Mouse (Mus musculus) small intestine, adult 2 months (tissue): Measurements from ENCODE around the gene Vmn2r66. TPM values are rescaled to one million over a fixed set of nuclear protein-coding genes. Genes with fewer than 3 reads are reported as not detected.

Source experiments
- H3K27ac ChIP-seq: fragments of 200-500 bp; 2 replicates; pipeline ENCODE4 v1.5.1; 2012; ENCODE audit warnings: low read depth, low read length, control low read depth, inconsistent platforms; ENCODE audit not compliant: insufficient read depth
- H3K27me3 ChIP-seq: fragments of 200-500 bp; 2 replicates; pipeline ENCODE4 v1.6.1; 2012; ENCODE audit warnings: mild to moderate bottlenecking, moderate library complexity, low read length, inconsistent platforms; ENCODE audit not compliant: control insufficient read depth, insufficient read depth
- H3K36me3 ChIP-seq: fragments of 200-500 bp; 2 replicates; pipeline ENCODE4 v1.6.1; 2012; ENCODE audit warnings: mild to moderate bottlenecking, low read length, control low read depth, inconsistent platforms; ENCODE audit not compliant: control insufficient read depth, insufficient read depth
- H3K4me1 ChIP-seq: fragments of 200-500 bp; 2 replicates; pipeline ENCODE4 v1.6.1; 2012; ENCODE audit warnings: low read length, inconsistent platforms, mixed read lengths; ENCODE audit not compliant: control insufficient read depth, insufficient read depth, insufficient read length
- H3K4me3 ChIP-seq: fragments of 200-500 bp; 2 replicates; pipeline ENCODE4 v1.5.1; 2012; ENCODE audit warnings: low read depth, mild to moderate bottlenecking, control low read depth, inconsistent platforms, low read length, moderate library complexity
- CTCF ChIP-seq: fragments of 200-500 bp; IDR thresholded peaks from 2 replicates; pipeline ENCODE4 v1.5.1; 2012; ENCODE audit warnings: low read depth, mild to moderate bottlenecking, control low read depth, inconsistent platforms, low read length, moderate library complexity, mixed read lengths; ENCODE audit not compliant: insufficient replicate concordance, insufficient read length; ENCODE audit errors: extremely low read depth
- POLR2A ChIP-seq: fragments of 200-500 bp; IDR thresholded peaks from 2 replicates; pipeline ENCODE4 v1.6.1; 2012; ENCODE audit warnings: low read depth, mild to moderate bottlenecking, control low read depth, inconsistent platforms, low read length, moderate library complexity
- WGBS: fragments of 180-500 bp; shearing (Covaris S2); methylation state at CpG from one replicate; pipeline ENCODE4 v1.1.7; 2018; 5-methylcytosine and 5-hydroxymethylcytosine counted together
- polyA plus RNA-seq: library from polyadenylated mRNA; depleted of rRNA; stranded (reverse); fragments of >200 nt; gene quantifications from 2 replicates; pipeline ENCODE4 v1.2.3, GENCODE M21; 2012; rRNA removed

The Vmn2r66 gene
- not detected in 2 replicates for polyA plus RNA-seq

GRCm38 (mm10) chr7:85012168-85012567 lies at the start of gene Vmn2r66:
TSS of gene Vmn2r66 (minus strand) at chr7:85012268.
- TF ChIP-seq CTCF = no peak
- no peak for TF ChIP-seq POLR2A
- Histone ChIP-seq H3K27me3 (no peaks in the 10 kb centered on the region), H3K4me3 (no peak within 1 kb of the TSS), H3K36me3 (no peaks in the 10 kb centered on the region), H3K4me1 (no peaks in the 10 kb centered on the region), H3K27ac (no peak within 1 kb of the TSS)
- WGBS = 84% methylated on average over 1 of the region's 1 CpGs

GRCm38 (mm10) chr7:84996694-84997093 lies 15.4 kb downstream of the Vmn2r66 start:
- no peaks in the 10 kb centered on the region for H3K4me1 ChIP-seq
- H3K36me3 ChIP-seq = no peaks in the 10 kb centered on the region
- TF ChIP-seq POLR2A = no peak
- TF ChIP-seq CTCF = no peak
- H3K27ac ChIP-seq = no peak overlapping the region
- no peaks in the 10 kb centered on the region for H3K27me3 ChIP-seq
- no peak overlapping the region for H3K4me3 ChIP-seq
- 69% methylated on average over 2 of the region's 2 CpGs for WGBS

GRCm38 (mm10) chr7:84964015-84964414 lies 48.1 kb downstream of the Vmn2r66 start, which contains the start of gene Vmn2r65:
TSS of gene Vmn2r65 (minus strand) at chr7:84964115.
- H3K27me3 ChIP-seq = no peaks in the 10 kb centered on the region
- TF ChIP-seq CTCF (no peak), POLR2A (no peak)
- no peak within 1 kb of the TSS for H3K27ac ChIP-seq
- H3K4me3 ChIP-seq = no peak within 1 kb of the TSS
- 42% methylated on average over 1 of the region's 1 CpGs for whole genome bisulfite sequencing
- no peaks in the 10 kb centered on the region for H3K36me3 ChIP-seq
- no peaks in the 10 kb centered on the region for H3K4me1 ChIP-seq

Other genes starting within 250 kb of the Vmn2r66 start
- gene Olfr291, start 158.7 kb downstream of the Vmn2r66 start, polyA plus RNA-seq = not detected in 2 replicates
- not detected in 2 replicates for gene Vmn2r65, start 48.2 kb downstream of the Vmn2r66 start, polyA plus RNA-seq
- not detected in 2 replicates for gene Vmn2r67, start 143.7 kb upstream of the Vmn2r66 start, polyA plus RNA-seq
- gene Vmn2r68, start 225.5 kb upstream of the Vmn2r66 start, polyA plus RNA-seq = not detected in 2 replicates